Mouse (Mus musculus) brain, embryonic 14.5 days (tissue): ENCODE results near the gene Cys1.

Experiments
- CTCF ChIP-seq: fragments of 200-500 bp; IDR thresholded peaks from 2 replicates; pipeline ENCODE4 v1.5.1; 2012; ENCODE audit warnings: inconsistent platforms, mild to moderate bottlenecking, moderate library complexity, borderline replicate concordance; ENCODE audit not compliant: insufficient read depth, insufficient read length; ENCODE audit errors: extremely low read depth
- POLR2A ChIP-seq: fragments of 200-500 bp; IDR thresholded peaks from 2 replicates; pipeline ENCODE4 v1.6.1; 2012; ENCODE audit warnings: mild to moderate bottlenecking, inconsistent platforms, borderline replicate concordance; ENCODE audit not compliant: poor library complexity, insufficient read depth, insufficient read length, severe bottlenecking; ENCODE audit errors: extremely low read depth

DNA sequence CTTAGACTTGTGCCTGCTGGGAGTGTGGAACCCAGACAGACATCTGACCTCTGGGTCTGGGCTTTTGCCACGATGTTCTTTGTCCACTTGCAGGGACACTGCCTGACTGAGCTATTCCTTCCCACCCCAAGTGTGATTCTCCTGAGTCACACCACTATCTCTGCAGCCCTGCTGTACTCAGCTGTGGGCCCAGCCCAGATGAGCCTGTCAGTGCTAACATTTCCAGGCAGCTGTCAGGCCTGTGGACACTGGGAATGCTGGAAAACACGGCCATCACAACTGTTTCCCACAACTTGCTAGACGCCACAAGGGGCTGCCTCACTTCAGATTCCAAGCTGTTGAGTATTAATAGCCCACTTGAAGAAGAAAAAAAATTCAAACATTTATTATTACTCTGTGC, 21.4 kb upstream of the Cys1 start:
- TF ChIP-seq POLR2A (no peak), CTCF (no peak)
